Mouse (Mus musculus): ENCODE data around the gene Gm49673. TPM values are rescaled to one million over a fixed set of nuclear protein-coding genes. Genes with fewer than 3 reads are reported as not detected.
"Not testable (repeated sequence)": the region's sequence is repeated elsewhere in the genome, so short reads cannot be mapped to it uniquely, and the experiment has no call there.

Gm49673 gene
- total RNA-seq, 2 experiments from 2014 or later = not detected

DNA sequence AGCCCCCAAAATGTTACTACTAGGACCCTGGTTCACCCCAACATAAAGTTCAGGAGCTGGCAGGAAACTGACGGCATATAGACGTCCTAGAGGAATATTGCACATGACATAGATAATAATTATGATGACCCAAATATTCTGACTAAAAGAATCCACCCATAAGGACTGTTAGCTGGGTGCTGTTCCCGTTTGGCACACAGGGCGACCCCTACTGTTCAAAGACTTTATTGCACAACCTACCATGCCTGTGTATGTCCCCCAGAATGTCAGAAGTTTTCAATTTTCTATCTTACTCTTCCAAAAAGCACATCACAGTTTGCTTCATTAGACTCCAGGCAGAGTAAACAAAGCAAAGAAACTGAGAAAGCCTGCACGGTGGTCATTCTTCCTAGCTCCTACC is 101.4 kb downstream of the Gm49673 start:
- peak; percentile 66 for DNase-seq
- intact Hi-C loops (cut with DNase I) = not testable (repeated sequence)

DNA sequence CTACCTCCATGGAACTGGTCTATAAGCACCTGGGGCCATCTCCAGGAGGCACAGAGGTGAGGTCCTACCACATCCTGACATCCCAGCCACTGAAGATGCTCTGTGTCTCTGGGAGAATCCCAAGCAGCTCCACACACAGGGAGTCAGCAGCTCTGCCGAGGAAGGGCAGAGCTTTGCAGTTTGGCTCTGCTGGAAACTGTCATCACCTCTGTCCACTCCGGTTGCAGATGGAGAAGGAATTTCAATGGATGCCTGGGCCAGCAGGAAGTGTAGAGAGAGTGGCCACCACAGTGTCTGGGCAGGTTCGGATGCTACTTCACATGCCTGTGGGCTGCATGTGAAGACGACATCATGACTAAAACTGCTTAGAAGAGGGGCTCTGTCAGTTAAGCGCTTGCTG is 106.4 kb downstream of the Gm49673 start:
- intact Hi-C loops (cut with DNase I); DNase-seq: not testable (repeated sequence)

- DNase-seq; intact Hi-C loops (cut with DNase I): not testable (repeated sequence)
These were observed 107.5 kb downstream of the Gm49673 start for GRCm38 (mm10) chr17:8039916-8040635.

DNA sequence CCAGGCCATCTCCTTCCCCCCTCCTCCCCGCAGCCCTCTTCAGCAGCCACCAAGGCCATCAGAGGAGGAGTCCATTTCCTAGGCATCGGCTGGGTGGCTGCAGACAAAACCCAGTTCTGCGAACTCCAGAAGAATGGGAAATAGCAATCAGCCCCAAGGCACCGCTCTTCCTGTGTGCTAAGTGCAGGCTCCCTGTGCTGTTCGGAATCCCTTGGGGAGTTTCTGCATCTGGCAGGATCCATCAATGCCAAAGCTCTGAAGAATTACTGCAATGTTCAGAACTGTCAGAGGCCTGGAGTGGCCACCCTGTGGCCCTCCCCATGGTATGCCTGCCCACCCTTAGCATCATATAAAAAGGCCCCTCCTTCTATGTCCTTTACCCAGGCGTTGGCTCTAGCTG is 110.6 kb downstream of the Gm49673 start:
- DNase-seq; intact Hi-C loops (cut with DNase I): not testable (repeated sequence)

Other genes with a start within 250 kb of the Gm49673 start
- 1 to 10 TPM; 3.6 to 3.9 TPM for gene Tagap, start 221.8 kb downstream of the Gm49673 start, total RNA-seq (2021)
- 10 to 100 TPM; 47.3 TPM for gene Rsph3a, start 202.2 kb downstream of the Gm49673 start, total RNA-seq (2021)
- gene Rnaset2a, start 309 bp upstream of the Gm49673 start, total RNA-seq (2021) = 1 to 10 TPM; 4.7 to 5.2 TPM
- gene Fgfr1op, start 17.7 kb upstream of the Gm49673 start, total RNA-seq (2021) = 10 to 100 TPM; 18.5 to 22.6 TPM
- not detected for gene Ccr6, start 88.3 kb upstream of the Gm49673 start, total RNA-seq (2021)
- 100 to 1,000 TPM; 159 to 160 TPM for gene Mpc1, start 135.1 kb upstream of the Gm49673 start, total RNA-seq (2021)
- 10 to 100 TPM; 80.4 to 81.6 TPM for gene Sft2d1, start 163.3 kb upstream of the Gm49673 start, total RNA-seq (2021)
- gene Prr18, start 189.7 kb upstream of the Gm49673 start, total RNA-seq (2021) = 10 to 100 TPM; 23.2 to 24.6 TPM
- gene T2, start 208.2 kb upstream of the Gm49673 start, total RNA-seq (2021) = under 1 TPM; 0.32 to 0.70 TPM

Measured in left cerebral cortex, postnatal 4 days (tissue).